Mouse (Mus musculus) forebrain, embryonic 11.5 days (tissue): ENCODE measurements around the gene Folh1. TPM values are rescaled to one million over a fixed set of nuclear protein-coding genes. Genes with fewer than 3 reads are reported as not detected.
"Not testable (repeated sequence)": the region's sequence is repeated elsewhere in the genome, so short reads cannot be mapped to it uniquely, and the experiment has no call there.

Experiments used
- ATAC-seq: fragments of 200-750 bp; cut with Nextera tagmentation; replicated peaks from 2 replicates; pipeline ENCODE4 v1.8.0; 2017; ENCODE audit warnings: moderate TSS enrichment; ENCODE audit not compliant: low FRiP score
- DNase-seq: peaks from one replicate; pipeline ENCODE4 v3.0.0-alpha.2; 2017; ENCODE audit warnings: low spot score
- H3K27ac ChIP-seq: fragments of 300-500 bp; sonication (generic); 2 replicates; pipeline ENCODE4 v1.5.1; 2014; ENCODE audit warnings: low read depth, low read length
- H3K27me3 ChIP-seq: fragments of 300-500 bp; sonication (generic); 2 replicates; pipeline ENCODE4 v1.6.1; 2014; ENCODE audit warnings: mild to moderate bottlenecking, low read length, mixed read lengths; ENCODE audit not compliant: control insufficient read depth, insufficient read depth
- H3K36me3 ChIP-seq: fragments of 300-500 bp; sonication (generic); 2 replicates; pipeline ENCODE4 v1.6.1; 2014; ENCODE audit warnings: mild to moderate bottlenecking, low read length, moderate library complexity, mixed read lengths; ENCODE audit not compliant: control insufficient read depth, insufficient read depth
- H3K4me1 ChIP-seq: fragments of 300-500 bp; sonication (generic); replicated peaks from 2 replicates; pipeline ENCODE4 v1.6.1; 2014; ENCODE audit warnings: low read length, mixed read lengths; ENCODE audit not compliant: control insufficient read depth, insufficient read depth
- H3K4me2 ChIP-seq: fragments of 300-500 bp; sonication (generic); 2 replicates; pipeline ENCODE4 v1.6.1; 2014; ENCODE audit warnings: low read depth, mild to moderate bottlenecking, low read length, moderate library complexity, mixed read lengths; ENCODE audit not compliant: severe bottlenecking
- H3K4me3 ChIP-seq: fragments of 300-500 bp; sonication (generic); 2 replicates; pipeline ENCODE4 v1.5.1; 2014; ENCODE audit warnings: low read depth, low read length
- H3K9ac ChIP-seq: fragments of 300-500 bp; sonication (generic); 2 replicates; pipeline ENCODE4 v1.6.1; 2014; ENCODE audit warnings: low read length
- H3K9me3 ChIP-seq: fragments of 300-500 bp; sonication (generic); 2 replicates; pipeline ENCODE4 v1.6.1; 2016; ENCODE audit warnings: low read length, mixed read lengths; ENCODE audit not compliant: control insufficient read depth
- WGBS: fragments of 180-500 bp; shearing (Covaris S2); extraction: QIAGEN DNeasy Blood & Tissue Kit; methylation state at CpG from one replicate; pipeline ENCODE4 v1.1.7; 2014; 5-methylcytosine and 5-hydroxymethylcytosine counted together
- polyA plus RNA-seq: library from polyadenylated mRNA; unstranded; fragments of >200 nt; fragmentation: Nextera tagmentation; extraction: Ambion mirVana; gene quantifications from 2 replicates; pipeline ENCODE4 v1.2.1, GENCODE M21; 2014

The Folh1 gene
- polyA plus RNA-seq: 0.12 and 0.13 TPM in 2 replicates

- no peaks in the 10 kb centered on the region for H3K36me3 ChIP-seq
- peak within 1 kb of the TSS; percentile 47 for H3K4me2 ChIP-seq
- H3K27ac ChIP-seq: no peak within 1 kb of the TSS
- ATAC-seq: peak; percentile 62
- no peaks in the 10 kb centered on the region for H3K27me3 ChIP-seq
- WGBS: 5% methylated on average over 11 of the region's 11 CpGs
- no peaks in the 10 kb centered on the region; the same call in 1 of the 2 replicates for H3K4me1 ChIP-seq
- peak within 1 kb of the TSS; percentile 20 for H3K9ac ChIP-seq
- H3K4me3 ChIP-seq: peak within 1 kb of the TSS; percentile 16
- no peaks in the 10 kb centered on the region for H3K9me3 ChIP-seq
- DNase-seq: peak; percentile 54
Measured at GRCm38 (mm10) chr7:86775617-86776325, at the start of gene Folh1. TSS of gene Folh1 (minus strand) at chr7:86775943.

DNA sequence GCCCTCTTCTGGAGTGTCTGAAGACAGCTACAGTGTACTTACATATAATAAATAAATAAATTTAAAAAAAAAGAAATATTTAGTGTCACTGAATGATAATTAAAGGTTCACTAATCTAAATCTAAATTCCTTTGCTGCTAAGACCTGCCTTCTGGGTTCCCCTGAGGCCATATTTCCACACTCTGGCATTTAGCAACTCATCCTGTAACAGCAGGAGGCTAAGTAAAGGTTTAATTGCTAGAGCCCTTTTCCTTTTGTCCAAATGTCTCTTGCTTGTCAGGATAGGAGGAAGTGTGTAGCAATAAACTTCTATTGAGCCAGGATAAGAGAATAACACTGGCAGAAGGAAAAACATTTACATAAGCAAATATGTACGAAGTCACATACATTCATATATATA is 40.7 kb upstream of the Folh1 start:
- 79% methylated on average over 1 of the region's 1 CpGs for WGBS

DNA sequence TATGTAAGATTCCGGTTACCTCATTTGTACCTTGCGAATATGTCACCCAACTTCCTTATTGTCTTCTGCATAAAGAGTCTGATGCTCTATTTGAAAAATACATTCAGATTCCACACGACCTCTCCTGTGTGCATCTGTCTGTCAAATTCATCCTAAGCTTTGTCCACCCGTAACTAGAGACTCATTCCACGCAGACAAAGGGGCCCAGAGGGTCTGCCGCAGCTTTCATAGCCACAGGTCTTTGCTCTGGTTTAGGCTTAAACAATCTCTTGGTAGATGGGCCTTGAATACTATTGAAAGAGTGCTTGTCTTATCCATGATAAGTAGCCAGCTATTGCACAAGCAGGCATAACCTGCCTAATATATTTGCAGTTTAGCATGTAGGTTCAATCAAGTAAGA is 40.0 kb upstream of the Folh1 start:
- H3K9me3 ChIP-seq, H3K27ac ChIP-seq, H3K36me3 ChIP-seq, H3K9ac ChIP-seq, H3K4me3 ChIP-seq, ATAC-seq, H3K27me3 ChIP-seq, DNase-seq, H3K4me2 ChIP-seq, H3K4me1 ChIP-seq: not testable (repeated sequence)
- WGBS: 84% methylated on average over 6 of the region's 6 CpGs

More for the DNA sequence above, 40.7 kb upstream of the Folh1 start:
- no peak for DNase-seq
- no peaks in the 10 kb centered on the region for H3K36me3 ChIP-seq
- no peaks in the 10 kb centered on the region for H3K27me3 ChIP-seq
- H3K9me3 ChIP-seq: no peaks in the 10 kb centered on the region
- no peak overlapping the region for H3K9ac ChIP-seq
- no peak overlapping the region for H3K27ac ChIP-seq
- no peaks in the 10 kb centered on the region for H3K4me1 ChIP-seq
- no peak overlapping the region for H3K4me2 ChIP-seq
- no peak for ATAC-seq
- H3K4me3 ChIP-seq: no peak overlapping the region

DNA sequence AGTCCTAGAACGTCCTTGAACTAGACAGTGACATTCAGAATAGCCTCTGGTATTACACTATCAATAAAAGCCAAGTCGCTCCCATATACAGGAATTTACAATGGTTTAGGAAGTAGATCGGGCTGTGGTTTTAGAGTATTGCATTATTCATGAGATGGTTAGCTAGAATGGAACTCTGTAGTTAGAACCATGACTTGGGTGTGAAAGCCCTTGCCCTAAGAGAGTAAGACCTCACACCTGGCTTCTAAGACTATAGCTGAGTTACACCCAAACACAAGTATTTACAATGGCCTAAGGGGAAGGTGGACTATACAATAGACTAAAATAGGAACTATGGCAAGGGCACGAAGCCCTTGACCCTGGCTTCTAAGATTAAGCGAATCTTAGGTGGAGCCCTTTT is 39.5 kb upstream of the Folh1 start:
- ATAC-seq, H3K9me3 ChIP-seq, H3K27ac ChIP-seq, H3K4me3 ChIP-seq, H3K27me3 ChIP-seq, H3K4me2 ChIP-seq, H3K9ac ChIP-seq, H3K36me3 ChIP-seq, DNase-seq, H3K4me1 ChIP-seq: not testable (repeated sequence)
- 81% methylated on average over 3 of the region's 5 CpGs for WGBS

DNA sequence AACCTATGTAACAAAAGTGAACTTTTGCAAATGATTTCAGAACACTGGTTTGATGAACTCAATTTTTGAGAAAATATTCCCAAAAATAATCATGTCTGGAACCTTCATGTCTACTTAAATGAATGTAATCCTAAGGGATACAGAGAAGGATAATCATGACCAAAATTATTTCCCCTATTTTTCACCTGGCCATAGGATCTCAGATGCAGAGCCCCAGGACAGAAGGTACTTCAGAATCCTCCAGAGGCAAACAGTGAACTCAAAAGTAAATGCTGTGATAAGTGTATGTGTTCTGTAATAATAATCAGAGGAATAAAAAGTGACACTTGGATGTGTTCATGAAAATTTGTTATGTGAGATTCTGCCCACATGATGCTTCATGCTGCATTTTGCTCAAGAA is 19.0 kb upstream of the Folh1 start, which contains the start of gene Vmn2r77:
TSS of gene Vmn2r77 (plus strand) at position 301 of the 400 bp plus-strand sequence.
- Histone ChIP-seq H3K9ac (no peak within 1 kb of the TSS), H3K27me3 (no peaks in the 10 kb centered on the region), H3K4me2 (no peak within 1 kb of the TSS), H3K9me3 (no peaks in the 10 kb centered on the region), H3K4me1 (no peaks in the 10 kb centered on the region), H3K36me3 (no peaks in the 10 kb centered on the region), H3K27ac (no peak within 1 kb of the TSS), H3K4me3 (no peak within 1 kb of the TSS)
- DNase-seq (no peak), ATAC-seq (no peak)

DNA sequence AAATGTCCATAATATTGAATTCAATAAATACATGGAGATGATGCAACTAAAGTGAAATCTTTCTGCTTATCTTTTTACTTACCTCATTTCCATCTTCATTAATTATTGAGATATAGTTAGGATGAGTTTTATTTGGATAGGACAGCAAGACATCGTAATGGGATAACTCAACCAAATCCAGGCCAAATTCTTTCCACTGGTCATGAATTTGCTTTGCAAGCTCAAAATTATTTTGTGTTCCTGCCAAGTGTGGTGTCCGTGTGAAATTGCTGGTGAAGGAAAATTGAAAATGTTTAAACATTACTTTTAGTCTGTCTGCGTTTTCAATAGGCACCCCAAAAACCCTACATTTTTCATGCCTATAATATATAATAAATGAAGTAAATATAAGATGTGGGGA is 4.1 kb downstream of the Folh1 start:
- no peak for ATAC-seq
- DNase-seq: no peak
- H3K9ac ChIP-seq: no peak overlapping the region

GRCm38 (mm10) chr7:86764628-86765027 is 11.1 kb downstream of the Folh1 start:
- Histone ChIP-seq H3K9me3 (no peaks in the 10 kb centered on the region), H3K36me3 (no peaks in the 10 kb centered on the region), H3K4me3 (no peak overlapping the region), H3K4me1 (no peaks in the 10 kb centered on the region), H3K27ac (no peak overlapping the region), H3K9ac (no peak overlapping the region), H3K4me2 (no peak overlapping the region), H3K27me3 (no peaks in the 10 kb centered on the region)
- DNase-seq (no peak), ATAC-seq (no peak)

More for the DNA sequence above, 4.1 kb downstream of the Folh1 start:
- Histone ChIP-seq H3K9me3 (no peaks in the 10 kb centered on the region), H3K4me2 (no peak overlapping the region), H3K36me3 (no peaks in the 10 kb centered on the region), H3K27ac (no peak overlapping the region), H3K27me3 (no peaks in the 10 kb centered on the region), H3K4me3 (no peak overlapping the region), H3K4me1 (no peaks in the 10 kb centered on the region; the same call in 1 of the 2 replicates)
- WGBS: 85% methylated on average over 3 of the region's 3 CpGs

DNA sequence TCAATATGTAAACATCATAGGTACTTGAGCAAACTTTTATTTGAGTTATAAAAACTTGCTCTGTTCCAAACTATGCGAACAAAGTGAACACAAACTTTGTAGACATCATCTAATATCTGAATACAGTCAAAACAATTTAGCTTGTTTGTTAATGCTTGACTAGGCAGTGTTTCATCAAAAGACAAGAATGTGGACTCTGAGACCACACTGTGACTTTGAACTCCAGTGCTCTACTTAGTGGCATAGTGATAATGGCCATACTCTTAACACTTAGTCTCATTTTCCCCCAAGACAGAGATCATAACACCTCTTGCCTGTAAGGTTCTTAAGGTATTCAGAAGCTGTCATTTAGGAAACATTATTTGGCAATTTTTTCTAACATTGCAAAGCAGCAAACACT is 15.0 kb downstream of the Folh1 start:
- no peak for DNase-seq
- Histone ChIP-seq H3K4me1 (no peaks in the 10 kb centered on the region), H3K4me2 (no peak overlapping the region), H3K27ac (no peak overlapping the region), H3K4me3 (no peak overlapping the region), H3K9ac (no peak overlapping the region), H3K9me3 (no peaks in the 10 kb centered on the region), H3K36me3 (no peaks in the 10 kb centered on the region), H3K27me3 (no peaks in the 10 kb centered on the region)
- 86% methylated on average over 1 of the region's 1 CpGs for WGBS
- no peak for ATAC-seq

DNA sequence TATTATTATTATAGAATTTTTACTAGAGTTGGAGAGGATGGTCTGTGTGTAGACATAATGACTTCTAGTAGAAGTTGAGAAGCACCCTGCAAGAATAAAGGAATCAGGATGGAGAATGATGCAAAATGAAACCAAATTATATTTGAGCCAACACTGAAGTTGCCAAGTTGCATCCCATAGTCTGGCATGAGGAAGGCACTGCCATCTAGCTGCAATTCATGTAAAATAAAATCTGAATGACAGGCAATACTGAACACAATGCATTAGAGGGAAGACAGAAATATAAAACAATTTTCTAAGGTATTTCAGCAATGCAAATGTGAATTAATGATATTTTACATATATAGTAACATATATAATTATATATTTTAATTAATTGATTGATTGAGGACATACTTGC is 50.7 kb downstream of the Folh1 start:
- H3K27ac ChIP-seq: no peak overlapping the region
- H3K36me3 ChIP-seq: no peaks in the 10 kb centered on the region
- H3K4me3 ChIP-seq: no peak overlapping the region
- DNase-seq (no peak), ATAC-seq (no peak)
- H3K4me1 ChIP-seq: no peaks in the 10 kb centered on the region
- H3K27me3 ChIP-seq: no peaks in the 10 kb centered on the region
- no peak overlapping the region for H3K9ac ChIP-seq
- H3K4me2 ChIP-seq: no peak overlapping the region
- no peaks in the 10 kb centered on the region for H3K9me3 ChIP-seq
